Mouse (Mus musculus) liver, embryonic 14.5 days (tissue): Measurements from ENCODE around the gene Sccpdh. TPM values are rescaled to one million over a fixed set of nuclear protein-coding genes. Genes with fewer than 3 reads are reported as not detected.

ENCODE experiments used
- ATAC-seq: fragments of 200-750 bp; cut with Nextera tagmentation; 2 replicates; pipeline ENCODE4 v1.8.0; 2017; ENCODE audit warnings: moderate number of reproducible peaks, mild to moderate bottlenecking, moderate library complexity; ENCODE audit not compliant: insufficient read depth
- DNase-seq, 3 experiments: peaks; one replicate each; pipeline ENCODE4 v3.0.0-alpha.2; 2012 to 2013; ENCODE audit warnings: low read depth in 3 of 3, low spot score in 3 of 3
- H3K27ac ChIP-seq: fragments of 300-500 bp; sonication (generic); 2 replicates; pipeline ENCODE4 v1.5.1; 2014; ENCODE audit warnings: moderate library complexity, mild to moderate bottlenecking, control low read depth, inconsistent platforms
- H3K27me3 ChIP-seq: fragments of 300-500 bp; sonication (generic); 2 replicates; pipeline ENCODE4 v1.6.1; 2014; ENCODE audit warnings: mild to moderate bottlenecking, low read length, moderate library complexity; ENCODE audit not compliant: control insufficient read depth, insufficient read depth
- H3K36me3 ChIP-seq: fragments of 300-500 bp; sonication (generic); replicated peaks from 2 replicates; pipeline ENCODE4 v1.6.1; 2014; ENCODE audit warnings: low read depth; ENCODE audit not compliant: control insufficient read depth, insufficient read depth
- H3K4me1 ChIP-seq, 2 experiments: fragments of 200-500 bp in 1 of 2; fragments of 300-500 bp in 1 of 2; sonication (generic) in 1 of 2; replicated peaks; 2 replicates each; pipeline ENCODE4 v1.6.1; 2012 to 2014; ENCODE audit warnings: antibody characterized with exemption in 1 of 2, inconsistent platforms in 1 of 2, low read length in 1 of 2; ENCODE audit not compliant: control insufficient read depth in 2 of 2, insufficient read depth in 2 of 2
- H3K4me2 ChIP-seq: fragments of 300-500 bp; sonication (generic); 2 replicates; pipeline ENCODE4 v1.6.1; 2014; ENCODE audit warnings: low read depth, mild to moderate bottlenecking, control low read depth, moderate library complexity
- H3K4me3 ChIP-seq, 2 experiments: fragments of 200-500 bp in 1 of 2; fragments of 300-500 bp in 1 of 2; sonication (generic) in 1 of 2; 2 replicates each; pipeline ENCODE4 v1.5.1; 2012 to 2014; ENCODE audit warnings: low read depth in 2 of 2, low read length in 2 of 2, mild to moderate bottlenecking in 2 of 2, control low read depth in 1 of 2, inconsistent platforms in 1 of 2, moderate library complexity in 1 of 2; ENCODE audit not compliant: insufficient read depth in 1 of 2
- H3K9ac ChIP-seq: fragments of 300-500 bp; sonication (generic); replicated peaks from 2 replicates; pipeline ENCODE4 v1.6.1; 2014; ENCODE audit warnings: mild to moderate bottlenecking, control low read depth, moderate library complexity
- H3K9me3 ChIP-seq: fragments of 300-500 bp; sonication (generic); 2 replicates; pipeline ENCODE4 v1.6.1; 2016; ENCODE audit warnings: low read length, mixed read lengths; ENCODE audit not compliant: control insufficient read depth
- CTCF ChIP-seq: IDR thresholded peaks from 2 replicates; pipeline ENCODE4 v1.5.1; 2016; ENCODE audit warnings: antibody characterized with exemption, low read depth, control low read depth
- EP300 ChIP-seq: IDR thresholded peaks from 2 replicates; pipeline ENCODE4 v1.6.1; 2016; ENCODE audit warnings: antibody characterized with exemption, low read depth
- WGBS: fragments of 180-500 bp; shearing (Covaris S2); extraction: QIAGEN DNeasy Blood & Tissue Kit; methylation state at CpG from one replicate; pipeline ENCODE4 v1.1.7; 2014; ENCODE audit not compliant: insufficient replicate concordance; 5-methylcytosine and 5-hydroxymethylcytosine counted together
- polyA plus RNA-seq, 2 experiments: library from polyadenylated mRNA; depleted of rRNA in 1 of 2; stranded (reverse) in 1 of 2; unstranded in 1 of 2; fragments of >200 nt; fragmentation: Nextera tagmentation in 1 of 2; extraction: Ambion mirVana in 1 of 2; gene quantifications; 2 replicates each; pipeline versions ENCODE4 v1.2.1 to v1.2.3; 2012 to 2014

Sccpdh gene
- polyA plus RNA-seq, 2 experiments: 4.0 to 7.8 TPM

- H3K9me3 ChIP-seq: no peaks in the 10 kb centered on the region
- H3K4me3 ChIP-seq: no peak overlapping the region
- 61% methylated on average over 6 of the region's 6 CpGs for WGBS
- H3K4me1 ChIP-seq: no peaks in the 10 kb centered on the region
- H3K4me2 ChIP-seq: no peak overlapping the region
- H3K27me3 ChIP-seq: no peaks in the 10 kb centered on the region
- no peak for DNase-seq
- no peak overlapping the region for H3K9ac ChIP-seq
- TF ChIP-seq CTCF (no peak), EP300 (no peak)
- H3K27ac ChIP-seq: no peak overlapping the region
- ATAC-seq: no peak
- no peaks in the 10 kb centered on the region for H3K36me3 ChIP-seq
Measured at GRCm38 (mm10) chr1:179688415-179688814, 20.4 kb downstream of the Sccpdh start.

GRCm38 (mm10) chr1:179688914-179689313 is 20.9 kb downstream of the Sccpdh start:
- 68% methylated on average over 5 of the region's 5 CpGs for WGBS
- no peak for DNase-seq
- Histone ChIP-seq H3K4me3 (no peak overlapping the region), H3K36me3 (no peaks in the 10 kb centered on the region), H3K4me1 (no peaks in the 10 kb centered on the region), H3K27me3 (no peaks in the 10 kb centered on the region), H3K9ac (no peak overlapping the region), H3K27ac (no peak overlapping the region), H3K4me2 (no peak overlapping the region), H3K9me3 (no peaks in the 10 kb centered on the region)
- ATAC-seq: no peak
- TF ChIP-seq EP300 (no peak), CTCF (no peak)

- Histone ChIP-seq H3K27ac (no peak overlapping the region), H3K36me3 (no peaks in the 10 kb centered on the region), H3K4me3 (no peak overlapping the region), H3K27me3 (no peaks in the 10 kb centered on the region), H3K4me1 (no peaks in the 10 kb centered on the region), H3K9ac (no peak overlapping the region), H3K9me3 (no peaks in the 10 kb centered on the region), H3K4me2 (no peak overlapping the region)
- TF ChIP-seq CTCF: no peak
- no peak for TF ChIP-seq EP300
- 53% methylated on average over 6 of the region's 6 CpGs for WGBS
- no peak for DNase-seq
- no peak for ATAC-seq
Measured at GRCm38 (mm10) chr1:179689479-179689878, 21.5 kb downstream of the Sccpdh start.

- ATAC-seq (no peak), DNase-seq (no peak)
- TF ChIP-seq CTCF: no peak
- no peak for TF ChIP-seq EP300
- no peak overlapping the region for H3K4me3 ChIP-seq
- no peaks in the 10 kb centered on the region for H3K36me3 ChIP-seq
- H3K4me2 ChIP-seq: no peak overlapping the region
- no peaks in the 10 kb centered on the region for H3K9me3 ChIP-seq
- peaks cover 0 to 7% of the 10 kb centered on the region in 2 experiments; a peak in 2 of 4 replicates for H3K4me1 ChIP-seq
- H3K27ac ChIP-seq: no peak overlapping the region
- H3K27me3 ChIP-seq: no peaks in the 10 kb centered on the region
- 8% methylated on average over 3 of the region's 3 CpGs for WGBS
- H3K9ac ChIP-seq: no peak overlapping the region
Measured at GRCm38 (mm10) chr1:179704150-179704549, 36.1 kb downstream of the Sccpdh start.

- 67% methylated on average over 6 of the region's 6 CpGs for WGBS
- H3K9me3 ChIP-seq: no peaks in the 10 kb centered on the region
- no peak overlapping the region for H3K9ac ChIP-seq
- no peaks in the 10 kb centered on the region for H3K27me3 ChIP-seq
- no peak overlapping the region for H3K4me2 ChIP-seq
- peaks cover 0 to 7% of the 10 kb centered on the region in 2 experiments; a peak in 2 of 4 replicates for H3K4me1 ChIP-seq
- no peak overlapping the region for H3K4me3 ChIP-seq
- no peaks in the 10 kb centered on the region for H3K36me3 ChIP-seq
- no peak overlapping the region for H3K27ac ChIP-seq
- ATAC-seq (no peak), DNase-seq (no peak)
- TF ChIP-seq EP300 (no peak), CTCF (no peak)
Measured at GRCm38 (mm10) chr1:179705154-179705553, 37.1 kb downstream of the Sccpdh start.
